Mouse (Mus musculus) lung, postnatal 4 days (tissue): ENCODE measurements around the gene Gm19935.

ENCODE experiments used
- DNase-seq, 2 experiments: peaks; one replicate each; pipeline ENCODE4 v3.0.0; 2021

Gm19935 gene

DNA sequence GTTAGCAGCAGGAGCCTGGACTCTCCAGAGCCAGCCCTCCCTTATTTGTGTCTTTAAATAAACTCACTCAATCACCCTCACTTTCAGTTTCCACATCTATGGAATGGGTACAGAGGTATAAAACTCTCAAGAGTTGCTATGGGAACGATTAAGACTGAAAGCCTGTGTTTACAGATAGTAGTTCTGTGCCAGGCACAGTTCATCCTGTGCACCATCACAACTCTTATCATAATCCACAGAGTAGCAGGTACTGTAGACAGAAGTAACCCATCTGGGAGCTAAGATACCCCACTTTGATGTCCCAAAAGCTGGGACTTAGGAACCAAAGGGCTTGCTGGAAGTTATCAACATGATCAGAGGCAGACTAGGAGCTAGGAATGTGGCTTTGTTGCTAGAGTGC is 12.6 kb upstream of the Gm19935 start:
- no peak for DNase-seq

DNA sequence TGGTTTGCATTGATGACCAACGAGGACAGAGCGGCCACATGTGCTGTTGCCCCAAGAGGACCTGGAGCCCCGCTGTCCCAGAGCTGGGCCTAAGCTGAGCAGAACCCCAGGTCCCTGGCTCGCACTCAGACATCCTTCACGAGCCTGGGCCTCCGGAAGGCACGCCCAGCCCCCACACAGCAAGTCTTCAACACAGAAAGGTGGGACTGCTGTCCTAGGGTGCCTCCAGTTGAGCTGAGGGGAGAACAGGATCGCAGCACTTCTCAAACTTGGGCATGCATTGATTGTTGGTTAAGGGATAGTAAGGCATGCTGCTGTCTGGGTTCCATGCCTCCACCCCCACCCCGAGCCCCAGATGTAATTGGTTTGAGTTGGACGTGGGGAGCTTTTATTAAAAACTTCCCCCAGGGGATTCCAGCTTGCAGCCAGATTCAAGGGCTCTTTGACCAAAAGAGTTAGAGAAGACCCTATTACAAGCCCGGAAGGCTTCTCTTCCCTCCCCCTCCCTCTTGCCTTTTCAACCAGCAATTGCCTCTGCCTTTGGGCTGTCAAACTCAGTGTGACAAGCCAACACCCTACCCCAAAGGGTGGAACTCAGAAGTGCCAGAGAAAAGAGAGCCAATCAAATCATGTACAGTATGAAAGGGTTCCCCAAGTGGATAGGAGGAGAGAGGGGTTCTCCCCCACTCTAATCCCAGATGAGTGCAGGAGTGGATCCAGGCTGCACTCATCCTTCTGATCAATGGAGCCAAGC is 12.0 kb upstream of the Gm19935 start:
- DNase-seq: no peak

DNA sequence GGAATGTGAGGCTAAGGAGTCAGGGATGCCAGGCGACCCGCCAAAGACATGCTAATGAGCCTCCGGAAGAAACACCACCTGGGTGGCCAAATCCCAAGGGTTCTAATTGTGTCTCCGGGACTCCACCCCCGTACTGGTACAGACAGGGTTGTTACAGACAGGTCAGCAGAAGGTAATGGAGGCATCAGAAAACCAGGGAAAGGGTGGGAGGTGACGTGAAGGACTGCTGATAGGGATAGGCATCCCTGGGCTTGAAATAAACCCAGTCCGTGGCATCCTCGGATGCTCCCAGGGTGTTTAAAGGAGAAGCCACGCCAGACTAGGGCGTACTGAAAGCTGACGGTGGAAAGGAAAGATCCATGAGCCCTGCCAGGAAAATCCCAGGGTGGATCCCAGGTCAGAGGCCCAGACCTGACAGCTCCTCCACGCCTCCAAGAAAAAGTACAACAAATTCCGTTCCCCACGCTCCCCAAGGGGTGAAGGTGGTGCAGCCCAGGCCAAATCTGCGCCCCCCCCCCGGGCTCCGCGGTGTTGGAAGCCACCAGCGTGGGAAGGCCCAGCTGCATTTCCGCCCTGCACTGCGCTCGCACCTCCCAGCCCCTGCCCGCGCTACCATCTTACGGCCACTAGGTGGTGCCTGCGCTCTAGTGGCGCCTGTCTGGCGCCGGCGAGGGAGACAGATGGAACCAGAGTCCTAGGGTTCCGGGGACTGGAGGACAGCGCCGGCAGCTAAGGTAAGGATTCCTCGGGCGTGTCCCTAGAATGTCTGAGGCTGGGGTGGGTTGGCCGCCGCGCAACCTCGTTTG is 11.2 kb upstream of the Gm19935 start, which contains the start of gene Chd9:
Gene Chd9, plus strand, starts transcription at position 172 of the 806 bp plus-strand sequence.
- DNase-seq: peak; percentile 94 to 97

DNA sequence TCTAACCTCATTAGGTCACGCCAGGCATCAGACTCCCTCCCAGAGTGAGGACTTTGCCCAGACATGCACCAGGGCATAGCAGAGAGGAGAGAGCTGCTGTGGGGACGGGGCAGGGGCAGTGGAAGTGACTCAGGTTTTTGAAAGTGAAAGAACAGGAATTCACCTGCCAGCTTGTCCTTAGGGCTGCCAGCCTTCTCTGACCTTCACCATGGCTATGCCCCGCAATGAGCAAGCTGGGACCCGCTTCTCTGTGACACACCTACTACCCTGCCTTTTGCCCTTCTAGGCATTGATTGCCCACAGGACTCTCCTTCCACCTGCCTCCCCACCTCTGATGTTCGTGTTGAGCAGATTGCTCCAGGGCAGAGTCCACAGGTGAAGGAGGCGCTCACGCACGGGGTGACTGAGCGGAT is 8.3 kb upstream of the Gm19935 start:
- DNase-seq: no peak

- peak in 1 of 2 experiments; percentile 35 for DNase-seq
Measured at GRCm38 (mm10) chr8:90822443-90822842, 5.2 kb upstream of the Gm19935 start.

DNA sequence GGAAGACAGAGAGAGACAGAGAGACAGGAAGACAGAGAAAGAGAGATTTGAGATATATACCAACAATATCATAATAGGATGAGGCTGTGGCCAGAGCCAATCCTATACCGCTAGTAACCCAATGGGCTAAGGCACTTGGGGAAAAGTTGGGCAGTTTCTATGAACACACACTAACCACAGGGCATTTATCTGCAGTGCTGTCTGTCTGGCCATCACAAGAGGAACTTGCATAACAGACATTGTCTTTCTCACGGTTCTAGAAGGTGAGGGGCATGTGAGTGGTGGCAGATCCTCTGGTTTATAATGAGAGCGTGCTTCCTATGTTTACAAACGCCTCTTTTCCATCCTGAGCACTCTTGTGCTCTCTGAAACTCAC is 3.1 kb upstream of the Gm19935 start:
- no peak for DNase-seq

- no peak for DNase-seq
Measured at GRCm38 (mm10) chr8:90819561-90820320, 2.5 kb upstream of the Gm19935 start.

DNA sequence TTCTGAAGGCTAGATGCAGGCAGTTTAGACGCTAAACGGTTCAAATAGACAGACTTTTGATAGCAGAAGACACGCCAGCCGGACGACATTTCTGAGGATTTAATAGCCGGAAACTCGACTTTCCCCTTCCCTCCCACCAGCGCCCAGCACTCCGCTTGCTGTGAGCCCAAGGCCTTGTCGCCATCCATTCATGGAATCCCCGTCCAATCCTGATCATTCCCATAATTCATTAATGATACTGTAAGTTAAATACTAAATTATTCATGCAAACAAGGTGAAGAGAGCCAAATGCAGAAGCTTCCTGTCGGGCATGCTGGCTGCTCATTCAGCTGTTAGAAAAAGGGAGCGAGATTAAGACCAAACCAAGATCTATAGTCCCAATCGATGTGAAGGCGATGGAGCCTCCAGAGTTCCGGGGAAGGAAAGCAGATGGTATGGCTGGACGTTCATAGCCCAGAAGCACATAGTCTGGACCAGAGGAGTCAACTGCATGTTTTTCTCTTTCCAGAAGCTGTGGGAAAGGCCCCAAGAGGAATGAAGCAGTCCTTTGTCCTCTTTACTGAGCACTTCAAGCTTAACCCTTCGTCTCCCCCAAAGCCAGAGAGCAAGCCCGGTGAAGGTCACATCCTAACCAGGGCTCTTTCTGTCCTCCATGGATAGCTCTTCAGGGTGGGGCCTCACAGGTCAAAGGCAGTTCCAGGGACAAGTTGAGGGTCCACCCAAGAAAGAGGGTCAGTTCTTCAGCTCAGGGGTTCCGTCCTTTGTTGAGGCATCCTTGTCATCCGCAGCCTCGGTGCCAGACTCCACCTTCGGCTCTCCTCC is 921 bp downstream of the Gm19935 start:
- DNase-seq: no peak

- no peak for DNase-seq
Measured at GRCm38 (mm10) chr8:90813602-90814320, 3.4 kb downstream of the Gm19935 start.

DNA sequence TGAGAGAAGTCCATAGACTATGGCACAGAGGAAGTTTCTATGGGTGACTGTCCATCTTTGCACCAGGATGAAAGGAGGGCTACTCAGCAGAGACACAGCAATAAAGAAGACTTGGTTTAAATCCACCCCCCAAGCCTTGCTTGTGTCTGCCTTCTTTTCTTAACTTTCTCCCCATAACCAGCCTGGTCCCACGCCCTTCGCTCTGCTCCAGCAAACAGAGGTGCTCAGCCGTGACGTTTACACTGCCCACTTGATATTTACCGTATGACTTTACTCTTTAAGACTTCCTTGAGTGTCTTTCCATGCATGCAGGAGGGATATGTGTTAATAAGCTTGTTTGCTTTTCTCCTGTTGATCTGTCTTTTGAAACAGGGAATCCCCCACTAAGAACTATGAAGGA is 17.7 kb downstream of the Gm19935 start:
- no peak for DNase-seq

DNA sequence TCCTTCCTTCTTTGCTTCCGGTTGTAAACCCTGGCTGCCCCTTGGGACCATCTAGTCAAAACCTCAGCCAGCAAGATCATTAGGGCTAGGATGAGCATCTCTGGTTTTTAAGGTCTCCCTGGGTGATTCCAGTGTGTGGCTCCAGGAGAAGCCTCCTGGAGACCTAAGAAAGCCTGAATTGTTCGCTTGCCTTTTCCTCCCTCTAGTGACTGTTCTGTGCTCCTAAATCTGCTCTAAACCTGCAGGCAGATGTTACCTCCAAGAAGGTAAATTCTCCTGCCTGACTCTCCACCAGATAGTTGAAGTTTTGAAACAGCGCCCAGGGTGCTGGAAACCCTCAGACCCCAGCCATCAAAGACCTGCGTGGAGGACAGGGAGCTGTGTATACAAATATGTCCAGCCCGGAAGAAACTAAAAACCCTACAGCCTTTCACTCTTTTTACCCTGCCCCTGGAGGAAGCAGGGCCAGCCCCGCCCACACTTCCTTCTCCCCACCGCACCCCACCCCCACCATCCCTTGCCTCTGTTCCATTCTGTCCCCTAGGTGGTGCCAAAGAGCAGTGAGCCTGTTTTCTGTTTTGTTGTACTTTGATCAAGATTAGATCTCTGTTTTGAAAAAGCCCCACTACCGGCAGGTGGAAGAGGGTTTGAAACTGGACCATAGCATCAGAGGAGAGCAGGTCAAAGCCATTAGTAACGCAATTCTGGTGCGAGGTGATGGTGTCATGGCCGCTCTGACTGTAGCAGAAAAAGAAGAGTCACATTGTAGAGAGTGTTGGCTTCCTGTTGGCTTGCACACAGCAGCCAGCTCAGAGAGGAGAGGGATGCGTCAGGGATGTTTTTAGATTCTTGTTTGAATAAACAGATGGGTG is 22.0 kb downstream of the Gm19935 start:
- DNase-seq: peak; percentile 73 to 85

- peak; percentile 59 to 83 for DNase-seq
Measured at GRCm38 (mm10) chr8:90793710-90794109, 23.5 kb downstream of the Gm19935 start.

DNA sequence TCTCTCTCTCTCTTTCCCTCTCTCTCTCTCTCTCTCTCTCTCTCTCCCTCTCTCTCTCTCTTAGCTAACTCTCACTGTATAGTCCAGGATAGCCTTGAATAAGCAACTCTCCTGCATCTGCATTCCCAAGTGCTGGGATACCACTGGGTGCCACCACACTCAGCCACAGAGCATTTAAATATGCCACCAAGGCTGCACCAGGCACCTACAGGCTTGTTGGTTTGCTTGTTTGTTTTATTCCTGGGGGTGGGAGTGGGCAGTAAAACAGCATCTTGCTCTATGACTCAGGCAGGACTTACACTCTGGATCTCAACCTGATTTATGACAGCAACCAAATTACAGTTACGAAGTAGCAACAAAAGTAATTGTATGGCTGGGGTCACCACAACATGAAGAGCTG is 25.6 kb downstream of the Gm19935 start:
- DNase-seq: no peak

DNA sequence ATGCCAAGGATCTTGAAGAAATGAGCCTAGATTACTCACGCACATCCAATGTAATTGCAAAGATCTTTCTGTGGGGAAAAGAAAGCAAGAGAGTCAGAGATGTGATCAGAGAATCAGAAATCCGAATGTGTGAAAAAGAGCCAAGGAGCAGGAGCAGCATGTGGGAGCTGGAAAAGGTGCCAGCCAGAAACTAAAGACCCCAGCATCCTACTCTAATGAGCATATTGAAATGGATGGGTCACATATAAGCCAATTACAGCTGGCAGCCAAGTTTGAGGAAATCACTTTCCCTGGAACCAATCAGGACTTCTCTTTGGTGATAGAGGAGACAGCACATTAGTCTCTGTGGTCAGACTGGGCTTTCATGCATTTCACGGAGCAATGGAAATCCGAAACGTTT is 47.4 kb downstream of the Gm19935 start:
- no peak for DNase-seq
